Mouse (Mus musculus): ENCODE data around the gene Eml4.

- TF ChIP-seq CTCF (conservative IDR thresholded peaks at IDR 0.05 in 1 of 2, IDR thresholded peaks at IDR 0.05 in 1 of 2; ENCODE audit: low read depth in 2 of 2, low read length in 2 of 2) (no peak), USF1 (IDR thresholded peaks at IDR 0.05; ENCODE audit: low read depth, low read length) (no peak), JUND (conservative IDR thresholded peaks at IDR 0.05; ENCODE audit: low read depth, low read length) (no peak), EP300 (IDR thresholded peaks at IDR 0.05; ENCODE audit: low read length) (no peak)
Observed at GRCm38 (mm10) chr17:83315476-83315875, 35.3 kb upstream of the Eml4 start.
